Mouse (Mus musculus): Measurements from ENCODE around the gene Fermt2. TPM values are rescaled to one million over a fixed set of nuclear protein-coding genes. Genes with fewer than 3 reads are reported as not detected.
"Not testable (repeated sequence)": the region's sequence is repeated elsewhere in the genome, so short reads cannot be mapped to it uniquely, and the experiment has no call there.

Gene Fermt2
- polyA plus RNA-seq, 1 experiment from 2014 or later, result 88.1 TPM

DNA sequence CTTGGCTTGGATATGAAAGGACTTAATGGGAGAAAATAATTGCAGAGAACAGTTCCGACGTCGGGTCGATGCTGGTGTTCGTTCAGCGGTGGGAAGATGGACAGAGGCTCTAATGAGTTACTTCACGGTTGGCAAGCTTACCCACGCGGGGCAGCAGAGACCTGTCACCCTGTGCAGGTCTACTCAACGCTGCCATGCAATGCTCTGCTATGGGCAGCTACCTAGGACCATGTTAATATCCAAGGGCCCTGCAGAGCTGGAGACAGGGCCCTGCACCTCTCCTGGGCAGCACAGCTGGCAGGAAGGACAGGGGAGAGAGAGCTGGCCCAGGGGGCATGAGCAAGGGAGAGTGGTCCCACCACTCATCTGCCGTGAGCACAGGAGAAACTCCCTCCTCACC is 29.9 kb downstream of the Fermt2 start:
- WGBS, result 92% methylated on average over 11 of the region's 11 CpGs
- DNase-seq (ENCODE audit: low spot score) (no peak), ATAC-seq (ENCODE audit: low FRiP score) (no peak)
- Histone ChIP-seq H3K4me2 (replicated peaks; ENCODE audit: low read depth, low read length) (no peak overlapping the region), H3K9me3 (ENCODE audit: control insufficient read depth, low read length) (no peaks in the 10 kb centered on the region), H3K4me3 (ENCODE audit: low read depth, low read length) (no peak overlapping the region), H3K36me3 (ENCODE audit: control insufficient read depth, insufficient read depth, low read length) (peaks cover 3% of the 10 kb centered on the region; the same call in 1 of the 2 replicates), H3K27me3 (ENCODE audit: control insufficient read depth, insufficient read depth, low read length) (no peaks in the 10 kb centered on the region), H3K27ac (ENCODE audit: low read depth, low read length) (no peak overlapping the region), H3K9ac (ENCODE audit: low read depth, low read length) (no peak overlapping the region), H3K4me1 (replicated peaks; ENCODE audit: control insufficient read depth, insufficient read depth, low read length) (no peaks in the 10 kb centered on the region)

DNA sequence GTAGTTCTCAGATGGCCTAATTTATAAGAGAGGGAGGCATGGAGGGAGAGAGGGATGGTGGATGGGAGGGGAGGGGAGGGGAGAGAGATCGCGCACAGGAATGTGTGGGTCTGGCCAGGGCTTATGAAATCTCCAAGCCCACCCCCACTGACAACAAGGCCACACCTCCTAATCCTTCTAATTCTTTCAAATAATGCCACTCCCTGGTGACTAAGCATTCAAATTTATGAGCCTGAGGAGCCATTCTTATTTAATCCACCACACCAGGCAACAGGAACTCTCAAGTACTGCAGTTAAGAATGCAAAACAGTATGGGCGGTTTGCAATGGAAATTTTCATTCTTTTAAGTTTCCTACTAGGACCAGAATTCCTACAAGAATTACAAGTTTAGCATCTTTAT is 32.8 kb downstream of the Fermt2 start:
- H3K4me1 ChIP-seq (replicated peaks; ENCODE audit: control insufficient read depth, insufficient read depth, low read length), result no peaks in the 10 kb centered on the region
- no peaks in the 10 kb centered on the region for H3K9me3 ChIP-seq (ENCODE audit: control insufficient read depth, low read length)
- H3K4me2 ChIP-seq (replicated peaks; ENCODE audit: low read depth, low read length), result no peak overlapping the region
- H3K27ac ChIP-seq (ENCODE audit: low read depth, low read length), result no peak overlapping the region
- peaks cover 3% of the 10 kb centered on the region; the same call in 1 of the 2 replicates for H3K36me3 ChIP-seq (ENCODE audit: control insufficient read depth, insufficient read depth, low read length)
- 97% methylated on average over 3 of the region's 3 CpGs for WGBS
- ATAC-seq (ENCODE audit: low FRiP score) (no peak), DNase-seq (ENCODE audit: low spot score) (no peak)
- no peak overlapping the region for H3K4me3 ChIP-seq (ENCODE audit: low read depth, low read length)
- H3K27me3 ChIP-seq (ENCODE audit: control insufficient read depth, insufficient read depth, low read length), result no peaks in the 10 kb centered on the region
- no peak overlapping the region for H3K9ac ChIP-seq (ENCODE audit: low read depth, low read length)

DNA sequence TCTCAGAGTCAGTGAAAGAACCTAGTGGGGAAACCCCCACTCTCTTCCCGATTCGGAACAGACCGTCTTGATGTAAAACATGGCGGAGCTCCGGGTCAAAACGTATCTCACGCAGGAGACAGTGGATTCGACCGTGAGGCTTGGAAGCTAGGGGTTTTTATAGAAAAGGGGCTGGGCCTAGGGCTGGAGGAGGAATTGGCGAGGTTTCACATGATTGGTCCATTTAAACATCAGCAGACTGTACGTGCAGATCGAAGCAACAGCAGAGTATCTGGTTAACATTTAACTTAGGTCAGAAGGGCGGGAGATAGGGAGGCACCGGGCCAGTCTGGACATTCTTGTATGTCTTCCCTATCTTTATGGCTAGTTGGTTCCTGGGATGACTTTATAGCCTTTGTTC is 34.1 kb downstream of the Fermt2 start:
- H3K9ac ChIP-seq (ENCODE audit: low read depth, low read length); H3K27ac ChIP-seq (ENCODE audit: low read depth, low read length); H3K4me1 ChIP-seq (replicated peaks; ENCODE audit: control insufficient read depth, insufficient read depth, low read length); ATAC-seq (ENCODE audit: low FRiP score); H3K4me3 ChIP-seq (ENCODE audit: low read depth, low read length); H3K27me3 ChIP-seq (ENCODE audit: control insufficient read depth, insufficient read depth, low read length); H3K4me2 ChIP-seq (replicated peaks; ENCODE audit: low read depth, low read length); H3K9me3 ChIP-seq (ENCODE audit: control insufficient read depth, low read length); DNase-seq (ENCODE audit: low spot score); H3K36me3 ChIP-seq (ENCODE audit: control insufficient read depth, insufficient read depth, low read length): not testable (repeated sequence)
- WGBS, result 95% methylated on average over 14 of the region's 14 CpGs

DNA sequence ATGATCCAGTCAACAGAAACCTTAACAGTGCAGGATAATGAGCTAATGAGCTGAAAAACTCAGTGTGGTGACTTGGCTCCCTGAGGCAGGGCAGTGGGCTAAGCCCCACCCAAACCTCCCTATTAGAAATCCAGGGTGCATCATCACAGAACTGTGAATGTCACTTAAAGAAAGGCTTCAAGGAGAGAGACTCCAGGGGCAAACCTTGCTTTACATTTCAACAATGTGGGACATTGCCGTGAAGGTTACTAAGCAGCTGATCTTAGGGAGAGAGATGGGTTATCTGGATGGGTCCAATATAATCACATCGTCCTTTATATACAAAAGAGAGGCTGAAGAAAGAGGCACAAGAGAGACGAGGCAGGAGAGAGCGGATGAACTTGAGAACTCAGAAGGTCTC is 36.0 kb downstream of the Fermt2 start:
- 95% methylated on average over 4 of the region's 4 CpGs for WGBS

DNA sequence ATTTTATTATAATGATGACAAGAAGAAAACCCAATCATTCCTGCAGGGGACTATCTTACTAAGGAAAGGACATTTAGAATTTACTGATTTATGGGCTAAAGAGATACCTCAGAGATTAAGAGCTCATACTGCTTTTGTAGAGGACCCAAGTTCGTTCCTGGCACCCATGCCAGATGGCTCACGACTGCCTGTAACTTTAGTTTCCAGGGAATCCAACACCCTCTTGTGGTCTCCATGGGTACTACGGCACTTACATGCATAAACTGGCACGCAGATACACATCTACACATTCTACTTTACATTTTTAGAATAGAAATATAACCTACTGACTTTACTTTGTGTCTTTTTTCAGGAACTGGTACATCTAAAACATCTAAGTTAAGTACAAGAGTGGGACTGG is 37.2 kb downstream of the Fermt2 start:
- H3K36me3 ChIP-seq (ENCODE audit: control insufficient read depth, insufficient read depth, low read length), result no peaks in the 10 kb centered on the region
- H3K4me1 ChIP-seq (replicated peaks; ENCODE audit: control insufficient read depth, insufficient read depth, low read length), result no peaks in the 10 kb centered on the region
- no peak overlapping the region for H3K4me2 ChIP-seq (replicated peaks; ENCODE audit: low read depth, low read length)
- H3K9me3 ChIP-seq (ENCODE audit: control insufficient read depth, low read length), result no peaks in the 10 kb centered on the region
- H3K4me3 ChIP-seq (ENCODE audit: low read depth, low read length), result no peak overlapping the region
- H3K9ac ChIP-seq (ENCODE audit: low read depth, low read length), result no peak overlapping the region
- H3K27ac ChIP-seq (ENCODE audit: low read depth, low read length), result no peak overlapping the region
- H3K27me3 ChIP-seq (ENCODE audit: control insufficient read depth, insufficient read depth, low read length), result no peaks in the 10 kb centered on the region
- WGBS, result 98% methylated on average over 4 of the region's 4 CpGs
- DNase-seq (ENCODE audit: low spot score) (no peak), ATAC-seq (ENCODE audit: low FRiP score) (no peak)

More for the DNA sequence above, 36.0 kb downstream of the Fermt2 start:
- H3K9me3 ChIP-seq (ENCODE audit: control insufficient read depth, low read length), result no peaks in the 10 kb centered on the region
- no peaks in the 10 kb centered on the region for H3K4me1 ChIP-seq (replicated peaks; ENCODE audit: control insufficient read depth, insufficient read depth, low read length)
- ATAC-seq (ENCODE audit: low FRiP score) (no peak), DNase-seq (ENCODE audit: low spot score) (no peak)
- no peak overlapping the region for H3K4me3 ChIP-seq (ENCODE audit: low read depth, low read length)
- no peaks in the 10 kb centered on the region for H3K27me3 ChIP-seq (ENCODE audit: control insufficient read depth, insufficient read depth, low read length)
- H3K27ac ChIP-seq (ENCODE audit: low read depth, low read length), result no peak overlapping the region
- H3K9ac ChIP-seq (ENCODE audit: low read depth, low read length), result no peak overlapping the region
- H3K4me2 ChIP-seq (replicated peaks; ENCODE audit: low read depth, low read length), result no peak overlapping the region
- no peaks in the 10 kb centered on the region for H3K36me3 ChIP-seq (ENCODE audit: control insufficient read depth, insufficient read depth, low read length)

DNA sequence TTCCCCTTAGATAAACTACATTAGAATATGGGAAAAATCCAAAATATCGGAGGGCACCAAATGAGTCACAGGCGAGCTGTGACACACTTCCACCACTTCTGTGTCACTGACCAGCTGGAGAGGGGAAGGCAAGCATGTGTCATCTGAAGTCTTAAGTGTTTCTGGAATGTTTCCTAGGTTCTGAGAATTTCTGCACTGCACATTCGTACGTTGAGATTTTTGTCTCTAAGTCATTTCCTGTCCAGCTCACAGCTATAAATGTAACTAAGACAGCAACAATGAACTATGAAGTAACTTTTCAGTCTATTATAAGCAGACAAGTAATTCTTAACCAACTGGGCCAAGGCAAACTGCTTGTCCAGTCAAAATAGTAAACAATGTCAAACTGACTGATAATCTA is 37.9 kb downstream of the Fermt2 start:
- H3K36me3 ChIP-seq (ENCODE audit: control insufficient read depth, insufficient read depth, low read length), result no peaks in the 10 kb centered on the region

DNA sequence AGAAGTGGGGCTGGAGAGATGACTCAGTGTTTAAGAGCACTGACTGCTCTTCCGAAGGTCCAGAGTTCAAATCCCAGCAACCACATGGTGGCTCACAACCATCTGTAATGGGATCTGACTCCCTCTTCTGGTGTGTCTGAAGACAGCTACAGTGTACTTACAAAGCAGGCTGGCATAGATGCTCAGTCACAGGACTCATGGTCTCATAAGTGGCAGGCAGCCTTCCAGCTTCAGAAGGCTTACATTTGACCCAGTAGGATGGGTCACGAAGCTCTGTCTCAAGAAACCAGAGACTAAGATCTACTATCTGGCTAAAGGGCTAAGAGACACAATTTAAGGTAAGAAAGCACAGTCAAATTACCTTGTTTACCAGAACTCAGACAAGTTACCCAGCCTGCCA is 42.7 kb downstream of the Fermt2 start:
- not testable (repeated sequence) for H3K9ac ChIP-seq (ENCODE audit: low read depth, low read length); H3K4me1 ChIP-seq (replicated peaks; ENCODE audit: control insufficient read depth, insufficient read depth, low read length); H3K4me2 ChIP-seq (replicated peaks; ENCODE audit: low read depth, low read length); ATAC-seq (ENCODE audit: low FRiP score); H3K27ac ChIP-seq (ENCODE audit: low read depth, low read length); H3K36me3 ChIP-seq (ENCODE audit: control insufficient read depth, insufficient read depth, low read length); DNase-seq (ENCODE audit: low spot score); H3K4me3 ChIP-seq (ENCODE audit: low read depth, low read length); H3K27me3 ChIP-seq (ENCODE audit: control insufficient read depth, insufficient read depth, low read length); H3K9me3 ChIP-seq (ENCODE audit: control insufficient read depth, low read length)
- WGBS, result 95% methylated on average over 2 of the region's 2 CpGs

More for the DNA sequence above, 37.9 kb downstream of the Fermt2 start:
- Histone ChIP-seq H3K4me2 (replicated peaks; ENCODE audit: low read depth, low read length) (no peak overlapping the region), H3K4me1 (replicated peaks; ENCODE audit: control insufficient read depth, insufficient read depth, low read length) (no peaks in the 10 kb centered on the region), H3K4me3 (ENCODE audit: low read depth, low read length) (no peak overlapping the region), H3K9me3 (ENCODE audit: control insufficient read depth, low read length) (no peaks in the 10 kb centered on the region), H3K9ac (ENCODE audit: low read depth, low read length) (no peak overlapping the region), H3K27me3 (ENCODE audit: control insufficient read depth, insufficient read depth, low read length) (no peaks in the 10 kb centered on the region), H3K27ac (ENCODE audit: low read depth, low read length) (no peak overlapping the region)
- ATAC-seq (ENCODE audit: low FRiP score) (no peak), DNase-seq (ENCODE audit: low spot score) (no peak)
- 89% methylated on average over 4 of the region's 4 CpGs for WGBS

DNA sequence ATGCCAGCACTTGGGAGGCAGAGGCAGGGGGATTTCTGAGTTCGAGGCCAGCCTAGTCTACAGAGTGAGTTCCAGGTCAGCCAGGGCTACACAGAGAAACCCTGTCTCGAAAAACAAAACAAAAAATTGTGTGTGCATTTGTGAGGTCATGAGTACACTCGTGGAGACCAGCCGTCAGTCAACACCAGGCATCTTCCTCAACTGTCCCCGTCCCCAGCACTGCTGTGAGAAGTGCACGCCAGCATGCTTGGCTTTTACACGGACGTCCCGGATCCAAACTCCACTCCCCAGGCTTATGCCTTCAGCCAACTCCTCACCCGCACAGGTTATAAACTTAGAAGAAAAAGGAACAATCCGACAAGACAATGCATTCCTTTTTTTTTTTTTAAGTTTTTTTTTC is 46.6 kb downstream of the Fermt2 start:
- H3K9me3 ChIP-seq (ENCODE audit: control insufficient read depth, low read length); H3K36me3 ChIP-seq (ENCODE audit: control insufficient read depth, insufficient read depth, low read length); H3K27ac ChIP-seq (ENCODE audit: low read depth, low read length); H3K27me3 ChIP-seq (ENCODE audit: control insufficient read depth, insufficient read depth, low read length); DNase-seq (ENCODE audit: low spot score); H3K4me1 ChIP-seq (replicated peaks; ENCODE audit: control insufficient read depth, insufficient read depth, low read length); ATAC-seq (ENCODE audit: low FRiP score); H3K4me2 ChIP-seq (replicated peaks; ENCODE audit: low read depth, low read length); H3K9ac ChIP-seq (ENCODE audit: low read depth, low read length); H3K4me3 ChIP-seq (ENCODE audit: low read depth, low read length): not testable (repeated sequence)
- WGBS, result 97% methylated on average over 11 of the region's 11 CpGs

DNA sequence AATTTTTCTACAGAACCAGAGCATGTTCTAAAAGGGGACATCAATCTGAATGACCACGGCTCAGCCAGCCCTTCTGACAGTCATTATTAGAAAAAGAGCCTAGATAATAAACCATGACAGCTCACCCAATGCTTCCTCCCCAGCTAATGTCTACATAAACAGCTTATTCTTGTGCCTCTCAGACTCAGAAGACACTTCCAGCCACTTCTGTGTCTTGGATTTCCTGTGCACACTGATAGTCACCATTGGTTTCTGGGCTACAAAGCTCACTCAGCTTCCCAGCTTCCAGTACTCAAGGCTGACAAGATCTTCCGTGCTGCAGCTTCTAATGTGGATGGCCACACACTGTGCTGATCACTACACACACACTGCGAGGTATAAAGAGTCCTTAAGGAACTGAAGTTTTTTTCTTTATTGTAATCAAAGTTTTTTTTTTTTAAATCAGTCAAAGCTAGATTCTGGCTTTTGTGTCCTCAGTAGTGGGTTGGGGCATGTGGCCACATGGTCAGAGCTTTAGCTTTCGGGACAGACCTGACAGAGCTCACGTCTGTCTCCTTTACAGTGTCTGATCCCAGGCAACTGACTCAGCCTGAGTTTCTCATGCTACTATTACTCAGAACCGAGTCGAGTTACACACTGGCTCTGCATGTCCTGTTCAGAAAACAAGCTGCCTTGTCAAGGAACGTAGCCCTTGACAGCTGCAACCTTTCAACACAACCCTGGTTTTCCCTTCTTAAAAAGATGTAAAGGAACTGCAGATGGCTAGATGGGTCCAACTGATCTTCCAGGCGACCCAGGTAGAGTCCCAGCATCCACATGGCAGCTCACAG is 50.7 kb downstream of the Fermt2 start:
- DNase-seq (ENCODE audit: low spot score) (no peak), ATAC-seq (ENCODE audit: low FRiP score) (no peak)
- Histone ChIP-seq H3K9ac (ENCODE audit: low read depth, low read length) (no peak overlapping the region), H3K9me3 (ENCODE audit: control insufficient read depth, low read length) (no peaks in the 10 kb centered on the region), H3K4me3 (ENCODE audit: low read depth, low read length) (no peak overlapping the region), H3K4me1 (replicated peaks; ENCODE audit: control insufficient read depth, insufficient read depth, low read length) (no peaks in the 10 kb centered on the region), H3K36me3 (ENCODE audit: control insufficient read depth, insufficient read depth, low read length) (no peaks in the 10 kb centered on the region), H3K4me2 (replicated peaks; ENCODE audit: low read depth, low read length) (no peak overlapping the region), H3K27ac (ENCODE audit: low read depth, low read length) (no peak overlapping the region), H3K27me3 (ENCODE audit: control insufficient read depth, insufficient read depth, low read length) (no peaks in the 10 kb centered on the region)
- 56% methylated on average over 9 of the region's 9 CpGs for WGBS

Measured in hindbrain, embryonic 11.5 days (tissue).